Mouse (Mus musculus): ENCODE data around the gene Rpl10.

Rpl10 gene

DNA sequence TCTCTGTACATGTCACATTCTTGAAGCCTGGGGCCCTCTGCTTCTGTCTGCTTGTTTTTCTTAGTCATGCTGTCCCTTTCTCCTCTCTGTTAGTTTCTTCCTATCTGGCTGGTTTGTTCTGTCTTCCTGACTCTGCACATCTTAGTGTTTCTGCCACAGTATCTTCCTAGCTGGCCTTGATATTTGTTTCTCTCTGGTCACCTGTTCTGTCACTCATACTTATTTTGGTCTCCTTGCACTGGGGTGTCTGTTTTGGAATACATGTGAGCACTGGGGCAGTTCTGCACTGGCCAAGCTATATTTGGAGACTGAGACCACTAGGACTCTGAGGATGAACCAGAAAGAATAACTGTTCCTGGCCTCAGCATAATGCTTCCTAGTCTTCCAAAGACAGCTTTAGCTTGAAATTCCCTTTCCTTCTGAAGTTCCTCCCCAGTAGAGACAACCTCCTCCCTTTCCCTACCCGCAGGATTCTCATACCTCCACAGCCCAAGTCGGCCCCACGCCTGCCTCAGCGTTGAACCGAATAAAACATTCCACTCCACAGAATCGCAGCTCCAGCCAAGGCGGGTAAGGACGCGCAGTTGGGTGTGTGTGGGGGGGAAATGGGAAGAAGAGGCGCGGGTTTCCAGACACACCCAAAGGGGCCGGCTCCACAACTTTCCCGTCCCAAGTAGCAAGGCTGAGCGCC is 10.6 kb downstream of the Rpl10 start:
- DNase-seq (ENCODE audit: low spot score in 2 of 2): no peak

DNA sequence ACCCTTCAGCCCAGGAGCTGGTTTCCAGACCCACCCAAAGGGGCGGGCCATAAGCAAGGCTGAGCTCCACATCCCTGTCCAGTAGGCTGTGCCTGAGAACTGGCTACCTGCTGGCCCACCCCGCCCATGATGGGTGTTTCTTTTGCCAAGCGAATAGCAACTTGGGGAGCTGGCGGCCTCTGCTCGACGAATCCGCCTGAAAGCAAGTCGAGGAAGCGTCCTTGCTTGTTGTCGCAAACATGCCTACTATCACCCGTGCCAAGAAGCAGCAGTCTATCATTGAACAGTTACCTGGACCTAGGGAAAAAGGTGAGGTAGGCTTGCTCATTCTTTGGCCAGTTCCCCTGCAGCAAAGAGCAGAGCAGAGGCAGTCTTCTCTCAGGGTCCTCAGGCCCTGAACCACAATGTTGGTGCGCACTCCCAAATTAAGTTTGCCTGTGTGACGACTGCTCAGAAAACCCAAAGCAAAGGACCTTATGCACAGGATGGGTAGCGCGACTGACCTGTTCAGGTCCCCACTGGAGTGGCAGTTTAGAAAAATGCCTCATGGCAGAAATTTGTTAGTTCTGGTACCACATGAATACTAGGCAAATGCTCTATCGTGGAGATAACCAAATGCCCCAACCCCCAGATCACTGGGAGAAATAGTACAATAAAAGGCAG is 11.3 kb downstream of the Rpl10 start, which contains the start of the genes Taz and Dnase1l1:
Gene Taz (plus strand): TSS at position 181 of the 663 bp plus-strand sequence.
Gene Dnase1l1 (minus strand): TSS at position 606 of the 663 bp plus-strand sequence.
- DNase-seq (ENCODE audit: low spot score in 2 of 2): peak; percentile 33 to 42

DNA sequence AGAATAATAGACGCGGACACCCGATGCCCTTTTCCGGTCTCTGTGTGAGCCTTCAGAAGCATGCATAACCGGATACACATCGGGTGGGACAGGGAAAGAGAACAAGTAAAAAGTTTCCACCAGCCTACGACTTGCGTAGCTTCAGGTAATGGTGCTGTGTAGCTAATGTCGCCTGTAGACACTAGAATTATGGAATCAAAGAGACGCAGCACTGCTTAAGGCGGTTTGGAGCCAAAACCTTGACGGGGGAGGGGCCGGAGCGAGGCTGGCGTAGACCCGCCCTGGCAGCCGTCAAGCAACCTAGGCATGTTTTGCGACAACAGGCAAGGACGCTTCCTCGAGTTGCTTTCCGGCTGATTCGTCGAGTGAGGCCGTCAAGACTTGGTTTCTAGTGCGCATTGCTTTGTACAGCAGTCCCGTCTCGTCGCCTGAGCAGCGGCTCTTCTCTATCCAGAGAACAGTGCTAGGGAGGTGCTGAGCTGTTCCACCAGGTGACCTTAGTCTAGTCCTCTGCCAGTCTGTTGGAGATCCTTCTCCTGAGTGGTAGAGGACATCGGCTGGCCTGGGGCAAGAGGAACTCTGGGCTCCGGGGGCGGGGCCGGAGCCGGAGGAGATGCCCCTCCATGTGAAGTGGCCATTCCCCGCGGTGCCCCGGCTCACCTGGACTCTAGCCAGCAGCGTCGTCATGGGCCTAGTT is 11.9 kb downstream of the Rpl10 start:
- DNase-seq (ENCODE audit: low spot score in 2 of 2): peak; percentile 77 to 89

DNA sequence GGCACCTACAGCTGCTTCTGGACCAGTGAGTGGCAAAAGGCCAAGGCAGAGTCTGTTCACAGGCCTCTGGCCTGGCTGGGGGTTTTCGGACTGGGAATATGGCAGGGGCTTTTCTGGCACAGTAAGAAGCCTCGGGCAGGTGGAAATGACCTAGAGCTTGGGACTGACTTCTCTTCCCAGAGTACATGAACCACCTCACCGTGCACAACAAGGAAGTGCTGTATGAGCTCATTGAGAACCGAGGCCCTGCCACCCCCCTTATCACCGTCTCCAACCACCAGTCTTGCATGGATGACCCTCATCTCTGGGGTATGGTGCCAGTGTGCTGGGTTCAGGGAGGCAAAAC is 12.5 kb downstream of the Rpl10 start:
- no peak for DNase-seq (ENCODE audit: low spot score in 2 of 2)

DNA sequence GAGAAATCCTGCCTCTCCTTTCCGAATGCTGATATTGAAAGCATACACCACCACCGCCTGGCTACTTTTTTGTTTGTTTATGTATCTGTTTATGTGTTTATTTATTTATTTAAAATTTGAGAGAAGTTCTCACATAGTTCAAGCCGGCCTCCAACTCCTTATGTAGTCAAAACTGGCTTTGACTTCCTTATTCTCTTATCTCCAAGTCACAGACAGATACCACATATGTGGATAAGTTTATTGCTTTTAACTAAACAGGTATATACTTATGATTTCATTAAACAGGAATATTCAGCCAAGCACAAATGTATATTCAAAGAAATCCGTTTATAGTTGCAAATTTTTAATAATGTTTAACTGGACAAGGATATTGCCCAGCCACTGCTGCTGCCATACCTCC is 22.8 kb downstream of the Rpl10 start:
- DNase-seq (ENCODE audit: low spot score in 2 of 2): no peak

DNA sequence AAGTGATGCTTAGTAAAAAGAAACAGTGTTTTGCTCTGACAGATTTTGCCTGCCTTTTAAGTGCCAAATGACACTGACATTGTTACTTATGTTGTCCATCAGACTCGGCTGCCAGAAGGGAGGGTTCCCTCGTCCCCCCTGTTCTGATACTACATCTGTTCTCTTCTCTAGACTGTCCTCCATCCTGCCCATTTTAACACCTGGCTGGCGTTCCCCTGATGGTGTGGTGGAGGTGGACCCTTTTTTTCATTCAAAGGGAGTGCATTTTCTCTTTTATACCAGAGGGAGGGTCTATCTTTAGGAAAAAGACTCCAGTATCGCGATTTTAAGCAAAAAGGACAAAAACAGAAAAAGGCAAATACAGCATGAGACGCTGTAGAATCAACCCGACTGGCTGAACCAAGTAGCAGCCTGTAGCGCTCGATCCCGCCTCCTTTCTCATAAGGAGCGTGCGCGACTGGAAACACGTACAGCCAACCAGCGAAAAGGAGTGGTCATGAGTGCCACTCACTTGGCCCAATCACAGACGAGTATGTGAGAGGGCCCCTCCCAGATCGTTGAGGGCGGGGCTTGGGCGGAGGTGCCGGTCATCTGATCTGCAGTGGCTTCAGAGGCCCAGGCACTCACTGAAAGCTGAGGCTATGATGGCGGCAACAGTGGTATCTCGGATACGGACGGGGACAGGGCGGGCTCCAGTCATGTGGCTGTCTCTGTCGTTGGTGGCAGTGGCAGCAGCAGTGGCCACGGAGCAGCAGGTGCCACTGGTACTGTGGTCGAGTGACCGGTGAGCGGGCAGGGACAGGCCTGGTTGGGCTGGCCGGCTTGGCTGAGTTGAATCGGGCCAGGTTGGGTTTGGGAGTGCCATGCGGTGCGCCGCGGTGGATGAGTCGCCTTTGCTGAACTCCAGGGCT is 26.2 kb downstream of the Rpl10 start, which contains the start of gene Atp6ap1:
Gene Atp6ap1 (plus strand): TSS at position 560 of the 911 bp plus-strand sequence.
- DNase-seq (ENCODE audit: low spot score in 2 of 2): peak; percentile 86 to 96

DNA sequence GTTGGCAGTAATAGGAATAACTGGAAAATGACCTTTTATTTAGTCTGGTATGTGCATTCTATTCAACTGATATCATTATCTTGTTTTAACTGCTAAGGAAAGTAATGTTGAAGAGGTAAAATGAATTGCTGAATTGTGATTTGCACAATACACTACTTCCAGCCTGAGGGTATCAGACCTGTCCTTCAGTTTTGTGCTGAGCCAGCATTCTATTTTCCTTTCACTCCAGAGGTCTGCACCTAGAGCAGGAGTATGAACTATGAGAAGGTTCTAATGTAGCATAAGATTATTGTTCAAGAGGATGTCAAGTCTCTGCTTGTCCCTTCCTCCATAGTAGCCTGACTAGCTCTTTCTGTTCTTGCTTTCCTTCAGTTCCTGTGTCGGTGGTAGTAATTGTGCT is 27.7 kb downstream of the Rpl10 start:
- no peak for DNase-seq (ENCODE audit: low spot score in 2 of 2)

DNA sequence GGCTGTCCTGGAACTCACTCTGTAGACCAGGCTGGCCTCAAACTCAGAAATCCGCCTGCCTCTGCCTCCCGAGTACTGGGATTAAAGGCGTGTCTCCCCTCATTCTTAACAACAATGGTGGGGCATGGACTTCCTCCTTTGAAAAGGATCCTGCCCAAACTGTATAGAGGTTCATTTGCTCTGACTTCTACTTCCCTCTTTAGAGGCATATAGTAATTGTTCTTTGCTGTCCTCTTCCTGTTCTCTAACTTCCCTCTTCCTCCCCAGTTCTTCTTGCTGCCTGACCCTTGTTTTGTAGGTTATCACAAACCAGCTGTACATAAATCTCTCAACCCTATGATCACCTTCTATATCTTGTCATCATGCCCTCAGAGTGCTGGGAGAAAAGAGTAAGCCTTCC is 29.1 kb downstream of the Rpl10 start:
- DNase-seq (ENCODE audit: low spot score in 2 of 2): no peak

DNA sequence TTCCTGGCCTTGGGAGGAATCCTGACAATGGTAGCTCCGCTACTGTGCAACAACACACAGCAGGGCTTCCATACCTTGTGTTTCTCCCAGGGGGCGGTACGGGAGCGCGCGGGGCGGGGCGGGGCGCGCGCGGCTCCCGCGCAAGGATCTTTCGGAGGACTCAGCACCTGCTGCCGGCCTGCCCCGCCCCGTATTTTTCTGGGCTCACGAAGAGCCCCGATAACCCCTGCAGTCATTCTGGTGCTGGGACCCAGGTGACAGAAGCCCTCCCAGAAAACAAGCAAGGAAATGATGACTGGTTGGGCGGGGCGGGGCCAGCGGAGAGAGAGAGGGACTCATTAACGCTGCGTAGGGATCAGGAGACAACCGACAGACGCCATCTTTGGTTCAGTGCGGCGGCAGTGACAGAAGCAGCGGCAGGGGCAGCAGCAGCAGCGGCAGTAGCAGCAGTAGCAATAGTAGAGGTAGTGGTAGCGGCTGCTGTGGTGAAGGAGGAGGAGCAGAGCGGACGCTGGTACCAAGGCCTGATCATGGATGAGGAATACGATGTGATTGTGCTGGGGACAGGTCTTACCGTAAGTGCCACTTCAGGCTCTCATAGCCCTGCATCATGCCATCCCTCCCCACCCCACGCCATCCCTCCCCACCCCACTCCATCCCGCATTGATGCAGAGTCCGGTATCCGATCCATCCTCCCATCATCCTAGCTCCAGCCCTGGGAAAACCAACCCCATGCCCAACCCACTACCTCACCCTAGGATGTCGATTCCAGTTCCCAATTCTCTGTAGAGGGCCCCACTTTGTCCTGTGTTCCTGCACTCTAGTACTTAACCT is 34.5 kb downstream of the Rpl10 start, which contains the start of gene Gdi1:
Gene Gdi1 (plus strand): TSS at position 132 of the 834 bp plus-strand sequence.
- DNase-seq (ENCODE audit: low spot score in 2 of 2): peak; percentile 70 to 73

DNA sequence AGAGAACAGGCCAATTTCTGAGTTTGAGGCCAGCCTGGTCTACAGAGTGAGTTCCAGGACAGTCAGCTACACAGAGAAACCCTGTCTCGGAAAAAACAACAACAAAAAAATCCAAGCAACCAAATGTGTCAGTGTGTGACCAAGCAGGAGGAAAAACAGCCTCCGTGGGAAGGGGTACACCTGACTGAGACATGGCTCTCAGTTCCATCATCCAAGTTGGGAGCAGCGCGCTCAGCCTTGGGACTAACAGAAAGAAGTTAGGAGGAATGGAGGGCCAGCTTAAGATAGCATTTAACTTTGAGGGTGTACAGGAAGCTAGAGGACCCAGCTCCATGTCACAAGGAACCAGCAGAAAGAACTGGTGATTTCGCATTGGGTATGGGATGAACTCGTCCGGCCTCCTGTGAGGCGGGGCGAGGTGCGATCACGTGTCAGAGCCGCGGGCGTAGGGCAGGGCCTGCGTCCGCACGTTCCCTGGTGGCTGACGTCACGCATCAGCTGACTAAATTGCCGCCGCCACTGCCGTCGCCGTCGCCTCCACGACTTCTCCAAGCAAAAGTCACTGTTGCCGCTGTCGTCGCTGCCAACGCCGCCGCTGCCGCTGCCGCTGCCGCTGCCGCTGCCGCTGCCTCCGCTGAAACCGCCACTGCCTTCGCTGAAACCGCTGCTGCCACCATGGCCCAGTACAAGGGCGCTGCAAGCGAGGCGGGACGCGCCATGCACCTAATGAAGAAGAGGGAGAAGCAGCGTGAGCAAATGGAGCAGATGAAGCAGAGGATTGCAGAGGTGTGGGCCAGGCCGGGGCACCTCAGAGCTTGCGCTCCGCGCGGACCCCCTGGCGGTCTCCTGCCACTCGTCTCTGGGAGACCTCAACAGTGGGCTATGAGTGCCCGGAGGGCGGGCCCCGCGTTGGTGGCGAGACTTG is 42.2 kb downstream of the Rpl10 start, which contains the start of gene Fam50a:
Gene Fam50a (plus strand): TSS at position 494 of the 925 bp plus-strand sequence.
- DNase-seq (ENCODE audit: low spot score in 2 of 2): peak; percentile 83 to 90

Data from frontal cortex, postnatal 36 days (tissue).